Mouse (Mus musculus): Measurements from ENCODE around the gene Cisd3.
"Not testable (repeated sequence)": the region's sequence is repeated elsewhere in the genome, so short reads cannot be mapped to it uniquely, and the experiment has no call there.

Cisd3 gene

GRCm38 (mm10) chr11:97714356-97714755 is 28.7 kb downstream of the Cisd3 start:
- DNase-seq = no peak

GRCm38 (mm10) chr11:97714784-97715760 is 29.4 kb downstream of the Cisd3 start:
- peak; percentile 35 to 52 for DNase-seq

GRCm38 (mm10) chr11:97716021-97716420 is 30.4 kb downstream of the Cisd3 start:
- no peak for DNase-seq

GRCm38 (mm10) chr11:97717369-97718280 is 32.0 kb downstream of the Cisd3 start:
- DNase-seq = no peak

GRCm38 (mm10) chr11:97718281-97718860 is 32.7 kb downstream of the Cisd3 start:
- no peak for DNase-seq

- no peak for DNase-seq
Observed at GRCm38 (mm10) chr11:97719041-97719440, 33.4 kb downstream of the Cisd3 start.

GRCm38 (mm10) chr11:97721338-97721737 is 35.7 kb downstream of the Cisd3 start:
- DNase-seq = no peak

- DNase-seq = no peak
Observed at GRCm38 (mm10) chr11:97723709-97724108, 38.1 kb downstream of the Cisd3 start.

GRCm38 (mm10) chr11:97728311-97728710 is 42.7 kb downstream of the Cisd3 start:
- no peak for DNase-seq

GRCm38 (mm10) chr11:97728730-97729129 is 43.1 kb downstream of the Cisd3 start:
- DNase-seq = no peak

- no peak for DNase-seq
Observed at GRCm38 (mm10) chr11:97733689-97734088, 48.1 kb downstream of the Cisd3 start.

- not testable (repeated sequence) for DNase-seq
Observed at GRCm38 (mm10) chr11:97734810-97735209, 49.2 kb downstream of the Cisd3 start.

GRCm38 (mm10) chr11:97736645-97737044 is 51.0 kb downstream of the Cisd3 start:
- no peak for DNase-seq

- DNase-seq = no peak
Observed at GRCm38 (mm10) chr11:97737600-97737999, 52.0 kb downstream of the Cisd3 start.
